Mouse (Mus musculus): ENCODE data around the gene Eif2s2.

Eif2s2 gene

GRCm38 (mm10) chr2:154891585-154891984 lies 1.1 kb downstream of the Eif2s2 start:
- DNase-seq, result no peak

GRCm38 (mm10) chr2:154876621-154877020 lies 16.1 kb downstream of the Eif2s2 start:
- DNase-seq, result no peak

- no peak for DNase-seq
These were observed 22.6 kb downstream of the Eif2s2 start for GRCm38 (mm10) chr2:154869954-154870641.

- DNase-seq, result no peak
These were observed 24.6 kb downstream of the Eif2s2 start for GRCm38 (mm10) chr2:154868106-154868505.

- no peak for DNase-seq
These were observed 27.0 kb downstream of the Eif2s2 start for GRCm38 (mm10) chr2:154865696-154866095.

GRCm38 (mm10) chr2:154863672-154864071 lies 29.1 kb downstream of the Eif2s2 start:
- no peak for DNase-seq

GRCm38 (mm10) chr2:154855383-154855782 lies 37.4 kb downstream of the Eif2s2 start:
- DNase-seq, result no peak

- no peak for DNase-seq
These were observed 44.6 kb downstream of the Eif2s2 start for GRCm38 (mm10) chr2:154848086-154848485.

GRCm38 (mm10) chr2:154836537-154836936 lies 56.2 kb downstream of the Eif2s2 start:
- no peak for DNase-seq

- no peak for DNase-seq
These were observed 58.4 kb downstream of the Eif2s2 start for GRCm38 (mm10) chr2:154834149-154834865.

- no peak for DNase-seq
These were observed 60.3 kb downstream of the Eif2s2 start for GRCm38 (mm10) chr2:154832471-154832870.

GRCm38 (mm10) chr2:154827521-154827920 lies 65.2 kb downstream of the Eif2s2 start:
- no peak for DNase-seq

- DNase-seq, result no peak
These were observed 66.6 kb downstream of the Eif2s2 start for GRCm38 (mm10) chr2:154826054-154826538.
